Mouse (Mus musculus) E14TG2a.4 (cell line): Measurements from ENCODE around the gene BC067074.

Experiments
- H3K27me3 ChIP-seq: 2 replicates; pipeline ENCODE4 v1.6.1; 2014; ENCODE audit warnings: low read length, control low read depth; ENCODE audit not compliant: insufficient read depth
- H3K36me3 ChIP-seq: 2 replicates; pipeline ENCODE4 v1.6.1; 2014; ENCODE audit warnings: low read length, control low read depth; ENCODE audit not compliant: insufficient read depth
- H3K4me1 ChIP-seq: replicated peaks from 2 replicates; pipeline ENCODE4 v1.6.1; 2014; ENCODE audit warnings: low read depth, low read length, control low read depth
- H3K4me3 ChIP-seq: replicated peaks from 2 replicates; pipeline ENCODE4 v1.5.1; 2014; ENCODE audit warnings: mild to moderate bottlenecking, low read length
- H3K9me3 ChIP-seq: 2 replicates; pipeline ENCODE4 v1.6.1; 2014; ENCODE audit warnings: low read length, control low read depth
- CTCF ChIP-seq: conservative IDR thresholded peaks from 2 replicates; pipeline ENCODE4 v1.5.1; 2014; ENCODE audit warnings: low read length
- NANOG ChIP-seq: IDR thresholded peaks from 2 replicates; pipeline ENCODE4 v1.6.1; 2014; ENCODE audit warnings: borderline replicate concordance, low read length, mixed read lengths
- POU5F1 ChIP-seq: IDR thresholded peaks from 2 replicates; pipeline ENCODE4 v1.6.1; 2014; ENCODE audit warnings: low read length, borderline replicate concordance

BC067074 gene

DNA sequence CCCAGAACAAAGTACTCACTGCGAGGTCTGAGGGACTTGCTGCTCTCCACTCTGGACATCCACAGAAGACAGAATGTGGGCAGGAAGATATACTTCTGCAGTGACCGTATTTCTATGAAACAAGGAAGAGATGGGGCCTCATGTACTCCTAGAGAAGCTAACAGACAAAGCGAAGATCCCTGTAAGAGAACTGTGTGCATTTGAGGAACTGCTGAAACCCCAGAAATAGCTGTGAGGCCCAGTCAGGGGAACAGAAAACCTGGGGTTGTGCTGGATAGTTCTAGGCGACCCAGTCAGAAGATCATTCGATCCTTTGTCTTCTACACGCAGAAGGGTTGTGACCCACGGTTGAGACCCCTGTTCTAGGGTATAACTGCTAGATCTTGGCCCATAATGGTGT, 130.9 kb downstream of the BC067074 start:
- Histone ChIP-seq H3K36me3 (no peaks in the 10 kb centered on the region), H3K4me3 (no peak overlapping the region), H3K27me3 (no peaks in the 10 kb centered on the region), H3K9me3 (no peaks in the 10 kb centered on the region), H3K4me1 (no peaks in the 10 kb centered on the region)
- no peak for TF ChIP-seq NANOG
- TF ChIP-seq CTCF = no peak
- no peak for TF ChIP-seq POU5F1

DNA sequence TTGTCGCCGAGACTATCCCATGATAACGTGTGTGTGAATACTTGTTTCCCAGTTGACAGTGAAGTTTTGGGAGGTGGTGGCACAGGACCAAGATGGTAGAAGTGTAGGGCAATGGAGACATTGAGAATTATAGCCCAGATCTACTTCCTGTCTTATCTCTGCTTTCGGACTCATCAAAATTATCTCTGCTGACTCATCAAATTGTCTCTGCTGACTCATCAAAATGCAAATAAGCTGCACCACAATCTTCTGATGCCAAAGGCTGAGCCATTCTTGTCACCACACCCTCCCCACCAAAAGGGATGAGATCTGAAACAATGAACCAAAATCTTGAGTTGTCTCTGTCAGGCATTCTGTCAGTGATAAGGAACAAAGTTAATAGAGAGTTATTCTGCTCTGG, 132.9 kb downstream of the BC067074 start:
- no peaks in the 10 kb centered on the region for H3K36me3 ChIP-seq
- no peak for TF ChIP-seq NANOG
- TF ChIP-seq CTCF = no peak
- TF ChIP-seq POU5F1 = no peak
- no peaks in the 10 kb centered on the region for H3K4me1 ChIP-seq
- H3K9me3 ChIP-seq = no peaks in the 10 kb centered on the region
- no peak overlapping the region for H3K4me3 ChIP-seq
- H3K27me3 ChIP-seq = no peaks in the 10 kb centered on the region
